Mouse (Mus musculus) ES-E14 (cell line): ENCODE measurements around the gene Nmbr. TPM values are rescaled to one million over a fixed set of nuclear protein-coding genes. Genes with fewer than 3 reads are reported as not detected.

Experiments used
- DNase-seq: peaks from one replicate; pipeline ENCODE4 v3.0.0-alpha.2; 2013; ENCODE audit warnings: low read depth, low spot score
- H3K27ac ChIP-seq: 2 replicates; pipeline ENCODE4 v1.5.1; 2012; ENCODE audit warnings: low read depth, mild to moderate bottlenecking, low read length, moderate library complexity, mixed read lengths; ENCODE audit not compliant: poor library complexity, insufficient read depth, severe bottlenecking
- H3K36me3 ChIP-seq: 2 replicates; pipeline ENCODE4 v1.6.1; 2012; ENCODE audit warnings: mild to moderate bottlenecking, low read length, moderate library complexity, mixed read lengths; ENCODE audit not compliant: control insufficient read depth, poor library complexity, insufficient read depth, severe bottlenecking
- H3K4me1 ChIP-seq, 2 experiments: fragments of 150-350 bp in 1 of 2; sonication (generic) in 1 of 2; 2 replicates each; pipeline ENCODE4 v1.6.1; 2012; ENCODE audit warnings: low read length in 2 of 2, mild to moderate bottlenecking in 1 of 2, mixed read lengths in 1 of 2; ENCODE audit not compliant: control insufficient read depth in 2 of 2, insufficient read depth in 2 of 2, poor library complexity in 1 of 2
- H3K4me3 ChIP-seq, 2 experiments: fragments of 150-350 bp in 1 of 2; sonication (generic) in 1 of 2; 2 replicates each; pipeline ENCODE4 v1.5.1; 2012; ENCODE audit warnings: low read length in 2 of 2, low read depth in 1 of 2, mild to moderate bottlenecking in 1 of 2, mixed read lengths in 1 of 2; ENCODE audit not compliant: insufficient read depth in 1 of 2, poor library complexity in 1 of 2, severe bottlenecking in 1 of 2
- H3K9ac ChIP-seq: 2 replicates; pipeline ENCODE4 v1.6.1; 2012; ENCODE audit warnings: low read depth, mild to moderate bottlenecking, low read length, mixed read lengths; ENCODE audit not compliant: poor library complexity, insufficient read depth, severe bottlenecking
- H3K9me3 ChIP-seq: fragments of 150-350 bp; sonication (generic); 2 replicates; pipeline ENCODE4 v1.6.1; 2012; ENCODE audit warnings: low read depth, mild to moderate bottlenecking, low read length; ENCODE audit not compliant: control insufficient read depth, insufficient read depth
- CHD2 ChIP-seq: IDR thresholded peaks from 2 replicates; pipeline ENCODE4 v1.6.1; 2014; ENCODE audit warnings: mild to moderate bottlenecking, low read depth, low read length, inconsistent platforms
- HCFC1 ChIP-seq: IDR thresholded peaks from 2 replicates; pipeline ENCODE4 v1.6.1; 2012; ENCODE audit warnings: low read length, inconsistent platforms, borderline replicate concordance; ENCODE audit not compliant: insufficient read depth
- MAFK ChIP-seq: IDR thresholded peaks from 2 replicates; pipeline ENCODE4 v1.6.1; 2014; ENCODE audit warnings: mild to moderate bottlenecking, low read depth, low read length, inconsistent platforms; ENCODE audit not compliant: insufficient read depth
- ZC3H11A ChIP-seq: IDR thresholded peaks from 2 replicates; pipeline ENCODE4 v1.6.1; 2012; ENCODE audit warnings: low read depth, mild to moderate bottlenecking, inconsistent platforms, low read length, borderline replicate concordance
- ZNF384 ChIP-seq: IDR thresholded peaks from 2 replicates; pipeline ENCODE4 v1.6.1; 2012; ENCODE audit warnings: low read depth, low read length, inconsistent platforms
- in situ Hi-C, 2 experiments: fragments of 600-800 bp; cut with MboI; formaldehyde crosslinking; loops; one replicate each; pipeline ENCODE4 v1.15.1; 2025; ENCODE audit warnings: low sequenced_read_pairs in 2 of 2, inconsistent platforms in 1 of 2; ENCODE audit not compliant: unreplicated experiment in 2 of 2
- total RNA-seq: library from RNA; depleted of rRNA; stranded (reverse); fragments of 300-350 nt; gene quantifications from 2 replicates; pipeline ENCODE4 v1.2.3, GENCODE M21; 2012

The Nmbr gene
- total RNA-seq, 1 experiment = 0.27 TPM

GRCm38 (mm10) chr10:14688785-14689442 is 16.5 kb upstream of the Nmbr start:
- Histone ChIP-seq H3K27ac (no peak overlapping the region), H3K4me3 (no peak overlapping the region), H3K4me1 (no peaks in the 10 kb centered on the region), H3K36me3 (no peaks in the 10 kb centered on the region), H3K9me3 (no peaks in the 10 kb centered on the region), H3K9ac (no peak overlapping the region)
- no peak for DNase-seq
- in situ Hi-C loops = no loop called here
- TF ChIP-seq HCFC1 (no peak), MAFK (no peak), CHD2 (no peak), ZC3H11A (no peak), ZNF384 (no peak)

- Histone ChIP-seq H3K9ac (no peak overlapping the region), H3K27ac (no peak overlapping the region), H3K4me1 (no peaks in the 10 kb centered on the region), H3K36me3 (no peaks in the 10 kb centered on the region), H3K4me3 (no peak overlapping the region), H3K9me3 (no peaks in the 10 kb centered on the region)
- in situ Hi-C loops = loop anchor here in 1 of 2 experiments (10.0 kb wide), 1 partner anchor 236 kb away; no protein-coding TSS in a partner anchor
- TF ChIP-seq HCFC1 (no peak), MAFK (no peak), ZNF384 (no peak), CHD2 (no peak), ZC3H11A (no peak)
- DNase-seq = no peak
These were observed 15.0 kb upstream of the Nmbr start for GRCm38 (mm10) chr10:14690349-14690748.

- H3K27ac ChIP-seq = no peak overlapping the region
- H3K9ac ChIP-seq = no peak overlapping the region
- TF ChIP-seq ZC3H11A (no peak), CHD2 (no peak), MAFK (no peak), HCFC1 (no peak), ZNF384 (no peak)
- DNase-seq = no peak
- no peaks in the 10 kb centered on the region for H3K9me3 ChIP-seq
- H3K4me1 ChIP-seq = no peaks in the 10 kb centered on the region; a peak in 2 of 4 replicates
- in situ Hi-C loops = loop anchor here in 1 of 2 experiments (10.0 kb wide), 1 partner anchor 248 kb away; no protein-coding TSS in a partner anchor
- H3K36me3 ChIP-seq = no peaks in the 10 kb centered on the region
- no peak overlapping the region for H3K4me3 ChIP-seq
These were observed 2.2 kb upstream of the Nmbr start for GRCm38 (mm10) chr10:14703239-14703638.

GRCm38 (mm10) chr10:14703830-14704420 is 1.5 kb upstream of the Nmbr start:
- H3K9ac ChIP-seq = no peak overlapping the region

More at GRCm38 (mm10) chr10:14703830-14704420, 1.5 kb upstream of the Nmbr start:
- no peaks in the 10 kb centered on the region for H3K36me3 ChIP-seq
- DNase-seq = no peak
- no peaks in the 10 kb centered on the region for H3K9me3 ChIP-seq
- H3K27ac ChIP-seq = no peak overlapping the region
- no peak overlapping the region for H3K4me3 ChIP-seq
- H3K4me1 ChIP-seq = no peaks in the 10 kb centered on the region; a peak in 2 of 4 replicates
- in situ Hi-C loops = loop anchor here in 1 of 2 experiments (10.0 kb wide), 1 partner anchor 249 kb away; no protein-coding TSS in a partner anchor
- TF ChIP-seq MAFK (no peak), HCFC1 (no peak), ZC3H11A (no peak), CHD2 (no peak), ZNF384 (no peak)
